Comparison of ENCODE assay signal across 7 mouse cellular contexts in genomic region chr1:75315456-75316365, GRCm38 (mm10). TPM values are rescaled to one million over a fixed set of nuclear protein-coding genes. Genes with fewer than 3 reads are reported as not detected.
DNase-seq lines count a peak whose midpoint lies in the region; ATAC-seq and TF ChIP-seq lines count a peak whose summit lies in the region.

No protein-coding gene starts in this region.

- peaks cover 7% of the 10 kb centered on the region for H3K36me3 ChIP-seq in neural tube, embryonic 11.5 days (ENCODE audit: control insufficient read depth, insufficient read depth, low read length)
- peaks cover 47% of the 10 kb centered on the region for H3K36me3 ChIP-seq in embryonic facial prominence, embryonic 15.5 days
- H3K36me3 ChIP-seq in kidney, postnatal 0 days (ENCODE audit: insufficient read depth, low read length), result peaks cover 37% of the 10 kb centered on the region
- H3K36me3 ChIP-seq in neural tube, embryonic 14.5 days (ENCODE audit: control insufficient read depth, insufficient read depth, low read length), result peaks cover 35% of the 10 kb centered on the region

- H3K27me3 ChIP-seq in neural tube, embryonic 11.5 days (ENCODE audit: control insufficient read depth, insufficient read depth, low read length), result no peaks in the 10 kb centered on the region
- H3K27me3 ChIP-seq in embryonic facial prominence, embryonic 15.5 days, result no peaks in the 10 kb centered on the region
- H3K27me3 ChIP-seq in kidney, postnatal 0 days (ENCODE audit: insufficient read depth, low read length), result no peaks in the 10 kb centered on the region
- no peaks in the 10 kb centered on the region for H3K27me3 ChIP-seq in neural tube, embryonic 14.5 days (ENCODE audit: control insufficient read depth, insufficient read depth, low read length)

- no peak for TF ChIP-seq CTCF in kidney, postnatal 0 days (IDR thresholded peaks at IDR 0.05; ENCODE audit: low read depth)

- no peak overlapping the region for H3K27ac ChIP-seq in neural tube, embryonic 11.5 days (ENCODE audit: low read depth, low read length)
- H3K27ac ChIP-seq in embryonic facial prominence, embryonic 15.5 days (replicated peaks), result no peak overlapping the region
- no peak overlapping the region for H3K27ac ChIP-seq in kidney, postnatal 0 days
- no peak overlapping the region for H3K27ac ChIP-seq in neural tube, embryonic 14.5 days (ENCODE audit: low read depth, low read length)

- 86% methylated on average over 29 of the region's 29 CpGs for WGBS in neural tube, embryonic 11.5 days
- 85% methylated on average over 29 of the region's 29 CpGs for WGBS in embryonic facial prominence, embryonic 15.5 days
- 80% methylated on average over 29 of the region's 29 CpGs for WGBS in kidney, postnatal 0 days
- WGBS in neural tube, embryonic 14.5 days, result 89% methylated on average over 29 of the region's 29 CpGs

- H3K4me2 ChIP-seq in neural tube, embryonic 11.5 days (ENCODE audit: low read depth), result peak overlapping the region; percentile 83
- peak overlapping the region; percentile 55 for H3K4me2 ChIP-seq in embryonic facial prominence, embryonic 15.5 days (replicated peaks)
- peak overlapping the region; percentile 71 for H3K4me2 ChIP-seq in kidney, postnatal 0 days (ENCODE audit: low read length)
- peak overlapping the region; percentile 74 for H3K4me2 ChIP-seq in neural tube, embryonic 14.5 days (ENCODE audit: low read depth, low read length)

- no peaks in the 10 kb centered on the region for H3K4me1 ChIP-seq in neural tube, embryonic 11.5 days (ENCODE audit: control insufficient read depth, insufficient read depth, low read length)
- H3K4me1 ChIP-seq in embryonic facial prominence, embryonic 15.5 days, result peaks cover 14% of the 10 kb centered on the region; the same call in 1 of the 2 replicates
- H3K4me1 ChIP-seq in kidney, postnatal 0 days (replicated peaks; ENCODE audit: insufficient read depth, low read length), result peaks cover 6% of the 10 kb centered on the region; the same call in 1 of the 2 replicates
- H3K4me1 ChIP-seq in neural tube, embryonic 14.5 days (ENCODE audit: control insufficient read depth, insufficient read depth, low read length), result peaks cover 8% of the 10 kb centered on the region; the same call in 1 of the 2 replicates

- peak overlapping the region; percentile 68 for H3K4me3 ChIP-seq in neural tube, embryonic 11.5 days (ENCODE audit: low read depth, low read length)
- H3K4me3 ChIP-seq in embryonic facial prominence, embryonic 15.5 days (replicated peaks), result peak overlapping the region; percentile 85
- H3K4me3 ChIP-seq in kidney, postnatal 0 days (replicated peaks; ENCODE audit: low read depth, low read length), result peak overlapping the region; percentile 72
- peak overlapping the region; percentile 72 for H3K4me3 ChIP-seq in neural tube, embryonic 14.5 days (ENCODE audit: low read depth, low read length)

- H3K9ac ChIP-seq in neural tube, embryonic 11.5 days (ENCODE audit: low read length), result peak overlapping the region; percentile 69
- no peak overlapping the region for H3K9ac ChIP-seq in embryonic facial prominence, embryonic 15.5 days
- peak overlapping the region; percentile 69 for H3K9ac ChIP-seq in kidney, postnatal 0 days (ENCODE audit: low read depth, low read length)
- peak overlapping the region; percentile 68 for H3K9ac ChIP-seq in neural tube, embryonic 14.5 days (replicated peaks; ENCODE audit: low read depth, low read length)

- no peak for ATAC-seq in neural tube, embryonic 11.5 days (ENCODE audit: insufficient read depth, low FRiP score, low TSS enrichment)
- no peak for ATAC-seq in embryonic facial prominence, embryonic 15.5 days (ENCODE audit: insufficient number of reproducible peaks, low FRiP score, low TSS enrichment, low read depth)
- no peak for ATAC-seq in kidney, postnatal 0 days (replicated peaks; ENCODE audit: low FRiP score, low read depth)
- ATAC-seq in neural tube, embryonic 14.5 days (ENCODE audit: low read depth), result no peak

- no peak for DNase-seq in neural tube, embryonic 11.5 days (ENCODE audit: low spot score)
- no peak for DNase-seq in neural tube, embryonic 10.5 days (ENCODE audit: extremely low spot score, low spot score)
- DNase-seq in kidney, postnatal 0 days (ENCODE audit: low spot score), result no peak
- no peak for DNase-seq in yolk sac, embryonic 10.5 days (ENCODE audit: low spot score)
- no peak for DNase-seq in gastrocnemius, adult 18-20 months (ENCODE audit: low spot score)

- H3K9me3 ChIP-seq in neural tube, embryonic 11.5 days (ENCODE audit: control insufficient read depth, low read length), result no peaks in the 10 kb centered on the region
- H3K9me3 ChIP-seq in embryonic facial prominence, embryonic 15.5 days (replicated peaks), result no peaks in the 10 kb centered on the region
- H3K9me3 ChIP-seq in kidney, postnatal 0 days (replicated peaks; ENCODE audit: low read length), result no peaks in the 10 kb centered on the region
- H3K9me3 ChIP-seq in neural tube, embryonic 14.5 days (ENCODE audit: control insufficient read depth, low read length), result no peaks in the 10 kb centered on the region

RNA-seq across cellular contexts. Expression of gene Dnpep, which starts 2.1 kb away (rescaled TPM):
- polyA plus RNA-seq in neural tube, embryonic 11.5 days (2014; fragmentation: Nextera tagmentation; extraction: Ambion mirVana), result 180 and 182 TPM in 2 replicates
- 113 and 115 TPM in 2 replicates for polyA plus RNA-seq in embryonic facial prominence, embryonic 15.5 days (2015; fragmentation: Nextera tagmentation; extraction: Ambion mirVana)
- 128 and 137 TPM in 2 replicates for polyA plus RNA-seq in kidney, postnatal 0 days (2015; fragmentation: Nextera tagmentation; extraction: Ambion mirVana)
- polyA plus RNA-seq in neural tube, embryonic 14.5 days (2014; fragmentation: Nextera tagmentation; extraction: Ambion mirVana), result 139 and 145 TPM in 2 replicates
- 10 to 100 TPM; 42.4 to 47.6 TPM for total RNA-seq in gastrocnemius, adult 18-20 months (2021)

RNA-seq across cellular contexts. Expression of gene Resp18, which starts 37.5 kb away (rescaled TPM):
- 30.9 and 35.0 TPM in 2 replicates for polyA plus RNA-seq in neural tube, embryonic 11.5 days (2014; fragmentation: Nextera tagmentation; extraction: Ambion mirVana)
- 0.39 and 0.68 TPM in 2 replicates for polyA plus RNA-seq in embryonic facial prominence, embryonic 15.5 days (2015; fragmentation: Nextera tagmentation; extraction: Ambion mirVana)
- not detected in 2 replicates for polyA plus RNA-seq in kidney, postnatal 0 days (2015; fragmentation: Nextera tagmentation; extraction: Ambion mirVana)
- polyA plus RNA-seq in neural tube, embryonic 14.5 days (2014; fragmentation: Nextera tagmentation; extraction: Ambion mirVana), result 193 and 254 TPM in 2 replicates
- not detected for total RNA-seq in gastrocnemius, adult 18-20 months (2021)

RNA-seq across cellular contexts. Expression of gene Des, which starts 44.4 kb away (rescaled TPM):
- 15.8 and 18.0 TPM in 2 replicates for polyA plus RNA-seq in neural tube, embryonic 11.5 days (2014; fragmentation: Nextera tagmentation; extraction: Ambion mirVana)
- polyA plus RNA-seq in embryonic facial prominence, embryonic 15.5 days (2015; fragmentation: Nextera tagmentation; extraction: Ambion mirVana), result 112 and 140 TPM in 2 replicates
- polyA plus RNA-seq in kidney, postnatal 0 days (2015; fragmentation: Nextera tagmentation; extraction: Ambion mirVana), result 18.6 and 19.1 TPM in 2 replicates
- 1.1 TPM in 2 replicates for polyA plus RNA-seq in neural tube, embryonic 14.5 days (2014; fragmentation: Nextera tagmentation; extraction: Ambion mirVana)
- total RNA-seq in gastrocnemius, adult 18-20 months (2021), result 1,000 to 10,000 TPM; 2,427 to 2,600 TPM

RNA-seq across cellular contexts. Expression of gene Ptprn, which starts 51.4 kb away (rescaled TPM):
- polyA plus RNA-seq in neural tube, embryonic 11.5 days (2014; fragmentation: Nextera tagmentation; extraction: Ambion mirVana), result 4.4 and 6.0 TPM in 2 replicates
- polyA plus RNA-seq in embryonic facial prominence, embryonic 15.5 days (2015; fragmentation: Nextera tagmentation; extraction: Ambion mirVana), result 0.41 and 1.0 TPM in 2 replicates
- 0.08 and 0.13 TPM in 2 replicates for polyA plus RNA-seq in kidney, postnatal 0 days (2015; fragmentation: Nextera tagmentation; extraction: Ambion mirVana)
- polyA plus RNA-seq in neural tube, embryonic 14.5 days (2014; fragmentation: Nextera tagmentation; extraction: Ambion mirVana), result 25.4 and 27.4 TPM in 2 replicates
- not detected for total RNA-seq in gastrocnemius, adult 18-20 months (2021)

RNA-seq across cellular contexts. Expression of gene Speg, which starts 59.4 kb away (rescaled TPM):
- polyA plus RNA-seq in neural tube, embryonic 11.5 days (2014; fragmentation: Nextera tagmentation; extraction: Ambion mirVana), result 15.5 and 19.1 TPM in 2 replicates
- polyA plus RNA-seq in embryonic facial prominence, embryonic 15.5 days (2015; fragmentation: Nextera tagmentation; extraction: Ambion mirVana), result 16.5 and 18.6 TPM in 2 replicates
- 40.1 and 44.3 TPM in 2 replicates for polyA plus RNA-seq in kidney, postnatal 0 days (2015; fragmentation: Nextera tagmentation; extraction: Ambion mirVana)
- 19.5 and 20.8 TPM in 2 replicates for polyA plus RNA-seq in neural tube, embryonic 14.5 days (2014; fragmentation: Nextera tagmentation; extraction: Ambion mirVana)
- 100 to 1,000 TPM; 255 to 257 TPM for total RNA-seq in gastrocnemius, adult 18-20 months (2021)

Comparison
In these comparisons a context has a peak if more than half of its experiments do, and no peak if none do; other contexts are left out.
1. RNA of gene Resp18, which starts 37.5 kb away (polyA plus RNA-seq): 193 to 254 TPM in neural tube, embryonic 14.5 days and 30.9 to 35.0 TPM in neural tube, embryonic 11.5 days; 0.39 to 0.68 TPM in embryonic facial prominence, embryonic 15.5 days and not detected in kidney, postnatal 0 days; every median in the first group is over 10 times any median in the second.
2. Peak in every context shown above with its lines, with median percentiles within 50 percentile points of each other: H3K4me2 ChIP-seq and H3K4me3 ChIP-seq.